Mouse (Mus musculus): Measurements from ENCODE around the gene Wipf2.
"Not testable (repeated sequence)": the region's sequence is repeated elsewhere in the genome, so short reads cannot be mapped to it uniquely, and the experiment has no call there.

The Wipf2 gene

DNA sequence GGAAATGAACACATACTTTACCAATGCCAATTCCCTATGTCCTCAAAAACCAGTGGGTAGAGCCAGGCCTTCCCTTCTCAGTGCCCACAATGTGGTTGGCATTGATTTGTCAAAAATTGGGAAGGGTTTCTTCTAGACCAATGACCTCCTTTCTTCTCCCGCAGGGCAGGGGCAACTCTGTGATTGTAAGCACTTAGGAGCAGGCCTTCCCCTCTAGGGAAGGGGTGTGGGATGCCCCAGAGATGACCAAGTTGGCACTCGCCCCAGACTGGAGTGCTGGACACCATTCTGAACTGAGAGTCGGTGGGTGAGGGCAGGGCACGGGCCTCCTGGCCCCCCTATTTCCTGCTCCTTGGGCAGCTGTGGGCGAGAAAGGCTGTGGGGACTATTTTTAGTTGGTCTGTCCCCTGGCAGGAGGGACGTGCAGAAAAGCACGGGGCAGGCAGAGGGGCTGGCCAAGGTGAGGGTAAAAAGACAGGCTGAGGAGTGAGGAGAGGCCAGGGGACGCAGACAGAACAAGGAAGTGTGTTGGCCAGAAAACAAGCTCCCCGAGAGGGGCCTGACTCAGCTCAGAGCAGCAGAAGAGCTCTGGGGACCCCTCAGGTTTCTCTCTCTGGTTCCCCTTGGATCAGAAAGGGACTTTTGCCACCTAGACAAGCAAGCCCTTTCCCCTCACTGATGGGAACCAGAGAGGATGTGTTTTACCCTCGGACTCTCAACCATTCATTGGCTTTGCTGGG lies 67.5 kb downstream of the Wipf2 start:
- no peak for DNase-seq (ENCODE audit: low spot score in 2 of 2)

- DNase-seq (ENCODE audit: low spot score in 2 of 2) = no peak
Measured at GRCm38 (mm10) chr11:98931513-98932292, 68.3 kb downstream of the Wipf2 start.

- DNase-seq (ENCODE audit: low spot score in 2 of 2) = no peak
Measured at GRCm38 (mm10) chr11:98932293-98933091, 69.1 kb downstream of the Wipf2 start.

GRCm38 (mm10) chr11:98933151-98933550 lies 69.7 kb downstream of the Wipf2 start:
- DNase-seq (ENCODE audit: low spot score in 2 of 2) = no peak

GRCm38 (mm10) chr11:98933847-98934246 lies 70.4 kb downstream of the Wipf2 start:
- DNase-seq (ENCODE audit: low spot score in 2 of 2) = not testable (repeated sequence)

GRCm38 (mm10) chr11:98934367-98934766 lies 70.9 kb downstream of the Wipf2 start:
- no peak for DNase-seq (ENCODE audit: low spot score in 2 of 2)

- no peak for DNase-seq (ENCODE audit: low spot score in 2 of 2)
Measured at GRCm38 (mm10) chr11:98935123-98935522, 71.7 kb downstream of the Wipf2 start.

DNA sequence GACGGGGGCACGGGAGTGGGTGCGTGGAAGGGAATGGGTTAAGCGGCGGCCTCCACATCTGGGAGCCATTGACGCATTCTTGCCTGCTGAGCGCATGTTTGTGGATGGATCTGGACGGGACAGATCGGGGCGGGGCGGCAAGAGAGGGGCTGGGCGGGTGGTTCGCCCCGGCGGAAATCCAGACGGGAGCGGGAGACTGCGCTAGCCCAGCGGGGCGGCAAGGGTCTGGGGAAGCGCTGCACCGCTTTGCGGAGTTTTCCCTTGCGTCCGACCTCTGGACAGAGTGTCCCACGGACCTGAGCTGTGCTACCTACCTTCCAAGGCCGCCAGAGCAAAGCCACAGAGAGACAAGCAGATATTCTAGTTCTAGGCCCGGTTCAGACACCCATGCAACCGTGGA lies 72.7 kb downstream of the Wipf2 start:
- DNase-seq (ENCODE audit: low spot score in 2 of 2) = no peak

GRCm38 (mm10) chr11:98936606-98937409 lies 73.4 kb downstream of the Wipf2 start:
- DNase-seq (ENCODE audit: low spot score in 2 of 2) = no peak

DNA sequence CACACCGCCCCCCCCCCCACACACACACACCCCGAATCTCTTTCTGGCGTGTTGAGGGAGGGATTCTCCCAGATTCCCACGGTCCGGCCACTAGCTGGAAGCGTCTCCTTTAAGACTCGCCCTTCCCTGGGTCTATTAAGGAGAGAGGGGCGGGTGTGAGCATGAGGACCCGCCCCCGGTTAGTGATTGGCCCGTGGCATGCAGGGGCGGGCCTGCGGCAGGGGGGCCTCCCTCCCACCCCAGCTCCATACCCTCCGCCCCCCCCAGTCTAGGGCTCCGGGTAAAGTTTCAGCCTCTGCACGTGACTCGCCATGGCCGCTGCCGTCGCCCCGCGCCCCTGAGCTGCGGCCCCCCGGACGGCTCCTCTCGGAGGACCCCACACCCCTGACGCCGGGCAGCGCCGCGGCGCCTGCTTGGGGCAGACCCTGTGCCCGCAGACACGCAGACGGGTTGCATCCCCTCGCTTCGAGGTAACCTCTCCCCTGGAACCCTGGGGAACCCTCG lies 74.0 kb downstream of the Wipf2 start:
- no peak for DNase-seq (ENCODE audit: low spot score in 2 of 2)

DNA sequence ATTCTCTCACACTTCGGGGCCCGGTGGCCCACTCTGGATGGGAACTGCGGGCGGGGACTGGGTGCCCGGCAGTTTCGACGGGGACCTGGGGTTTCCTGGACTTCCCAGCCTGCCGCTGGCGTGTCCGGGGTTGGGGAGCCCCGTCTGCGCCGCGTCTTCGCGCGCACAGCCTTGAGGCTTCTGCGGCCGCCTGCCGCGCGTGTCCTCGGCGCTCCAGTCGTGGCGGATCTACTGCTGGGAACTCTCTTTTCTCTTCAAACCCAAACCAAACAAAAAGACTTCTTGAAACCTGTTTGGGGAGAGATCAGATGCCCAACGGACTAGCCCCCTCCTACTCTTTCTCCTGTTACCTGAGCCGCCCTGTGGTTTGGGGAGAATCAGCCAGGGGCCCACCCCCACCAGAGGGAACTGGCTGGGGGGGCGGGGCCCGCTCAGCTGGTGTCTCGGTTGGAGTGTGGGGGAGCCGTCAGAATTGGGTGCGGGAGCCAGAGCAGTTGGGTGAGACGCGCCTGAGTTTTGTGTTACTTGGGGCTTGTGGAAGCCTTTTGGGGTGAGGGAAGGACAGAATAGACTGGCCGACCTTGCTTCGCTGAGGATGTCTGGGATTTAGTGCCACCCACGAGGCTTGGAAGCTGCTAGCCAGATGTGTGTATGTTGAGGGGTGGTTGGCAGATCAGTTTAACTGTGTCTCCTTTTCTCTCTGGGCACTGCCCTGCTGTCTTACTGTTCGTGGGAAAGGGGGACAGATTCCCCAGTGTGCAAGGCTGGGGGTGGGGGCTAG lies 74.7 kb downstream of the Wipf2 start:
- DNase-seq (ENCODE audit: low spot score in 2 of 2) = no peak

DNA sequence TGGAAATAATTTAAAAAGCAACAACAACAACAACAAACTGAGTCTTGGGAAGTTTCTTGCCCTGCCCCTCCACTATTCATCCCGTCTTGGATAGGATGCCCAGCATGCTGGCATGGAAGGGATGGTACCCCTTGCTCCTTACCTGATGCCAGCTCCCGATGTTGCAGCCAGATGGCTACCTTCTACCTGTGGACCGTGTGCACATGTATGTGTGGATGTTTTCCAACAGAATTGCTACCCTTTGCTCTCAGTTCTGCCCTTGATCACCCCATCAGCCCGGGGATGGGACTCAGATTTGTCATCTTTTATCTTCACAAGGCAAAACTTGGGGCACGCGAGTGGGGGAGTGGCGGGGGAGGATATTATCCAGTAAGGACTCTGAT lies 75.3 kb downstream of the Wipf2 start:
- DNase-seq (ENCODE audit: low spot score in 2 of 2) = no peak

GRCm38 (mm10) chr11:98939084-98939952 lies 75.9 kb downstream of the Wipf2 start:
- DNase-seq (ENCODE audit: low spot score in 2 of 2) = no peak

DNA sequence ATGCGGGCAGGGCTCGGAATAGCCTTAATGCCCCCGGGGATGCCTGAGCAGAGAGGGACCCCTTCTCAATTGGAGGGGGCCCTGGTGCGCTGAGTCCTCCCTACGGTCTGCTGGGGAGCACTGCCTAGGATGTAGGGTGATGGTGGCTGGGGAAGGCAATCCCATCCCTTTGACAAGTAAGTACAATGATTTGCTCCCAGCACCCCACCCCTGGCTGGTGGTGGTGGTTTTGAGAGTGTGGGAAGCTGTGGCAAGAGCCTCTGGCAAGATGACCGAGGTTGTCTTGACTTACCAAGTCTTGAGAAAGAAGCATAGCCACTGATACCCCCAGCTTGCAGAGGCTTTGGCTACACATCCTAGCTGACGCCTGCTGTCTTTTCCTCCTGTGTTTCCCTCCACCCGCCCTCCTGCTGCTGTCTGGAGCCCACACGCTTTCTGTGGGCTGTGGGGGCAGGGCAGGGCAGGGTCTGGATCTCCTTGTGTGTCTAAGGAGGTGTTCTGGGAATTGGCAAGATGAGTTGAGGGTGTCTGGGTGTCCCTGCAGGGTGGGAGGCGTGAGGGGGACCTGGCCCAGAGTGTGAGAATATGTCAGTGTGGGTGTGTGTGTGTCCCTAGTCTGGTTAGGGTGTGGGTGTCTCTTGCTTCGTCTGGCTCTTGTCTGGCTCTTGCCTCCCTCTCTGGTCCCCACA lies 76.7 kb downstream of the Wipf2 start:
- peak; percentile 73 for DNase-seq (ENCODE audit: low spot score in 2 of 2)

DNA sequence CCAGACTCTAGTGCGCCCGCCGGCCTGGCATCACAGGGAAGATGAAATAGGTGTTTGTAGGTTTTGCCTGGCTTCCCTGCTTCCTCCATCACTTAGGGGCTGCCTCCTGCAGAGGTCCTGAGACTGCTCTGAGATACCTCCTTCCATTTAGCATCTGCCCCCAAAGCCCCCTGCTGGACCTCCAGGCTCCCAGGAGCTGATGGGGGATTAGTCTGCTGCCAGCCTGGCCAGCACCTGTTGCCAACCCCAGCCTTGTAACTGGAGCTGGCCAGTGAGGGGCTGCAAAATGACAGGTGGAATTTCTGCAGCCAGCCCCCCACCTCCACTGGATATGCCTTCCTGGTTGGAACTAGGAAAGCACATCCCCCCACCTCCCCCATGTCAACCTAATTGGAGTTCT lies 77.3 kb downstream of the Wipf2 start:
- no peak for DNase-seq (ENCODE audit: low spot score in 2 of 2)

GRCm38 (mm10) chr11:98941341-98941825 lies 77.9 kb downstream of the Wipf2 start:
- no peak for DNase-seq (ENCODE audit: low spot score in 2 of 2)

- no peak for DNase-seq (ENCODE audit: low spot score in 2 of 2)
Measured at GRCm38 (mm10) chr11:98941826-98942550, 78.5 kb downstream of the Wipf2 start.

- no peak for DNase-seq (ENCODE audit: low spot score in 2 of 2)
Measured at GRCm38 (mm10) chr11:98942555-98942922, 79.1 kb downstream of the Wipf2 start.
